Mouse (Mus musculus) c-Kit-negative CD71-positive TER-119-positive erythroid progenitor cells, embryonic 14.5 days (primary cell): ENCODE results near the gene Calcrl.
"Not testable (repeated sequence)": the region's sequence is repeated elsewhere in the genome, so short reads cannot be mapped to it uniquely, and the experiment has no call there.

ENCODE experiments used
- DNase-seq: peaks from one replicate; pipeline ENCODE4 v3.0.0-alpha.2; 2013; ENCODE audit warnings: low read depth, low spot score

Calcrl gene

GRCm38 (mm10) chr2:84389075-84389474 is 36.1 kb downstream of the Calcrl start:
- DNase-seq: no peak

GRCm38 (mm10) chr2:84388537-84388936 is 36.7 kb downstream of the Calcrl start:
- DNase-seq: not testable (repeated sequence)

GRCm38 (mm10) chr2:84388023-84388416 is 37.2 kb downstream of the Calcrl start:
- DNase-seq: no peak

GRCm38 (mm10) chr2:84387394-84388022 is 37.7 kb downstream of the Calcrl start:
- no peak for DNase-seq

GRCm38 (mm10) chr2:84386563-84387393 is 38.4 kb downstream of the Calcrl start:
- DNase-seq: no peak

- no peak for DNase-seq
Observed at GRCm38 (mm10) chr2:84384911-84385693, 40.1 kb downstream of the Calcrl start.

GRCm38 (mm10) chr2:84383828-84384227 is 41.4 kb downstream of the Calcrl start:
- DNase-seq: no peak

GRCm38 (mm10) chr2:84382556-84382955 is 42.7 kb downstream of the Calcrl start:
- DNase-seq: no peak

- no peak for DNase-seq
Observed at GRCm38 (mm10) chr2:84381997-84382396, 43.2 kb downstream of the Calcrl start.

- DNase-seq: no peak
Observed at GRCm38 (mm10) chr2:84380816-84381215, 44.4 kb downstream of the Calcrl start.

GRCm38 (mm10) chr2:84378678-84379077 is 46.5 kb downstream of the Calcrl start:
- DNase-seq: no peak

GRCm38 (mm10) chr2:84369256-84369655 is 56.0 kb downstream of the Calcrl start:
- DNase-seq: no peak

GRCm38 (mm10) chr2:84366742-84367141 is 58.5 kb downstream of the Calcrl start:
- DNase-seq: no peak

- no peak for DNase-seq
Observed at GRCm38 (mm10) chr2:84365266-84365665, 59.9 kb downstream of the Calcrl start.

- DNase-seq: no peak
Observed at GRCm38 (mm10) chr2:84362779-84363719, 62.2 kb downstream of the Calcrl start.

- DNase-seq: no peak
Observed at GRCm38 (mm10) chr2:84358690-84359343, 66.4 kb downstream of the Calcrl start.

- DNase-seq: no peak
Observed at GRCm38 (mm10) chr2:84355281-84355680, 69.9 kb downstream of the Calcrl start.

GRCm38 (mm10) chr2:84347376-84347775 is 77.8 kb downstream of the Calcrl start:
- DNase-seq: no peak

GRCm38 (mm10) chr2:84343756-84344155 is 81.5 kb downstream of the Calcrl start:
- DNase-seq: no peak

- no peak for DNase-seq
Observed at GRCm38 (mm10) chr2:84337774-84338450, 87.3 kb downstream of the Calcrl start.
